Mouse (Mus musculus) layer of hippocampus, adult 18-20 months (tissue): Measurements from ENCODE around the gene Nphp3. TPM values are rescaled to one million over a fixed set of nuclear protein-coding genes. Genes with fewer than 3 reads are reported as not detected.

ENCODE experiments used
- DNase-seq, 2 experiments: peaks; one replicate each; pipeline ENCODE4 v3.0.0; 2022; ENCODE audit warnings: low spot score in 2 of 2
- long read RNA-seq: library from polyadenylated mRNA; stranded (forward); transcript quantifications from one replicate; pipeline ENCODE4 v2.0.0, GENCODE M21; 2021
- total RNA-seq, 2 experiments: library from RNA; stranded (reverse); gene quantifications; 2 replicates each; pipeline ENCODE4 v1.2.3; 2021

The Nphp3 gene
- 1 to 10 TPM; 7.6 to 9.1 TPM for total RNA-seq
- long read RNA-seq, full-length matches to known transcripts: 1 of 8 reads
- long read RNA-seq, partial matches to known transcripts: 6 of 8 reads
- long read RNA-seq, other reads (novel, unspliced or antisense): 1 of 8 reads

GRCm38 (mm10) chr9:104001921-104002859 is at the start of gene Nphp3:
Gene Nphp3, plus strand, starts transcription at chr9:104002544.
- DNase-seq: peak; percentile 98 to 99

- no peak for DNase-seq
These were observed 43.6 kb upstream of the Nphp3 start for GRCm38 (mm10) chr9:103958722-103959121.

- peak; percentile 45 to 78 for DNase-seq
These were observed 42.4 kb upstream of the Nphp3 start for GRCm38 (mm10) chr9:103959989-103960388.

GRCm38 (mm10) chr9:103996496-103996895 is 5.8 kb upstream of the Nphp3 start:
- DNase-seq: peak; percentile 23 to 35

DNA sequence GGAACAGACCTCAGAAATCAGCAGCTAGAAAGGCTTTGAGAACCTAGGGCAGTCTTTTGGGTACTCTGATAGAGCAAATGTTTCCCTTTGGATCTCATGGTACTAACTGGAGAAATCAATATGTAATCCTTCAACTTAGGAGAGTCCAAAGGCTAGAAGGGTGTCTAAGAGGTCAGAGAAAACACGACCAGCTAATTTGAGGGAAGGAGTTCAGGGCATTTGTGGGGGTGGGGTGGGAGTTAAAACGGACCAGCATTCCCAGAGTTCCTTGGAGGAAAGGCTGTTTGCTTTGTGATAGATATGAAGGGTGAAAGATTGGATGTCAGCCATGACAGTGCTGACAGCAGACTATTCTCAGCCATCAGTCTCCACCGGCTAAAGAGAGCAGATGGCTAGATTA is 1.7 kb upstream of the Nphp3 start:
- no peak for DNase-seq

DNA sequence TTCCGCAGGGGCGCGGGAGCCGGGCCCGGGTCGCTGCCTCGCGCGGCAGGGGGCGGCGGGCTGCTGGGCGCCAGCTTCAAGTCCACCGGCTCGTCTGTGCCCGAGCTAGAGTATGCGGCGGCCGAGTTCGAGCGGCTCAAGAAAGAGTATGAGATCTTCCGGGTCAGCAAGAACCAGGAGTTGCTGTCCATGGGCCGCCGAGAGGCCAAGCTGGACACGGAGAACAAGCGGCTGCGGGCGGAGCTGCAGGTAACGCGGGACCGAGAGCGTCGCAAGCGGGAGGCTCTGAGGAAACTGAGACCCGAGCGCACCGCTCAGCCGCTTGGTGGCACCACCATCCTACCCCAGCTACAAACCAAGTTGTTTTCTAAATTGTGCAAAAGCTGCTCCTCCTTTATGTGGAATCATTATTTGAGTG is 578 bp downstream of the Nphp3 start:
- peak; percentile 54 to 84 for DNase-seq

DNA sequence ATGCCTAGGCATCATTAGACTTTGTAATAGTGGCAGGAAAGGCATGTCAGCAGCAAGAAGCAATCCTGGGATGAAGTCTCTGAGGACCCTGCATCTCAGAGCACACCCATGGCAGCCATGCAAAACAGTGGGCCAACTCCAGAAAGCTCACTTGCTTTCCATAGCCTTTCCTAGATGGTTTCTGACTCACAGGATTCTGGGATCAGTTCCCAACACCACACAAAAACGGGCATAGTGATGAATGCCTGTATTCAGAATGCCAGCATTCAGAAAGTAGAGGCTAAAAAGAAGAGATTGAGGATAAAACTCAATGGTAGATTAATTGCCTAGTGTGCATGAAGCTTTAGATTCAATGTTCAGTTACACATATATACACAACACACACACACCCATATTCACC is 12.2 kb downstream of the Nphp3 start:
- DNase-seq: peak in 1 of 2 experiments; percentile 25

- DNase-seq: no peak
These were observed 18.7 kb downstream of the Nphp3 start for GRCm38 (mm10) chr9:104021026-104021425.

DNA sequence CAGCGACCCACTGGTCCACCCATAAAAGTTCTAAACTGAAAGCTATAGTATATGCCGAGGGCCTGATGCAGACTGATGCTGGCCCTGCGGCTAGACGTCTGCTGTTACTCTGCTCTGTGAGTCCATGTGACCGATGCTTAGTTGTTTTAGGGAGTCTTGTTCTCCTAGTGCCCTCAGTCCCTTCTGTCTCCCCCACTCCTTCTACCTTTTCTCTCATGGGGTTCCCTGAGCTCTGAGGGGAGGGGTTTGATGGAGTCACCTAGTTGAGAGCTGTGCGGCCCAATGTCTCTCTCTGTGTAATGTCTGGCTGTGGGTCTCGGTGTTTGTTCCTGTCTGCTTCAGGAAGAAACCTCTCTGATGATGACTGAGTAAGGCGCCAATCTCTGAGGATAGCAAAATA is 24.8 kb downstream of the Nphp3 start:
- DNase-seq: no peak

GRCm38 (mm10) chr9:104029861-104030260 is 27.5 kb downstream of the Nphp3 start:
- no peak for DNase-seq

DNA sequence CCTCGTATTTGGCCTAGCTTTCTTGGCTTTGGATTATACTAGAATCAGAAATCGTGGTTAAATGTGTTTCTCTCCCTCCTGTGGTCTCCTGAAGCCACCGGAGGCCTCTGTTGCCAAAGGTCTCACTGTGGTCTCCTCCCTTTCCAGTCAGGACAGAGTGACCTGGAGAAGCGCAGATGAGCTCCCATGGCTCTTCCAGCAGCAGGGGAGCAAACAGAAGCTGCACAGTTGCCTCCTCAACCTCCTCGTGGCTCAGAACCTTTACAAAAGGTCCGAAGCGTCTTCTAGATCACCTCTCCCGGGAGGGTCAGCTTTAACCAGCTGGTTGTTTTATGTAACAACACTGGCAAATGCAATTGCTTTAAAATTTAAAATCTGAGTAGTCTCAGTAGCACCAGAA is 31.9 kb downstream of the Nphp3 start:
- no peak for DNase-seq

- no peak for DNase-seq
These were observed 32.4 kb downstream of the Nphp3 start for GRCm38 (mm10) chr9:104034718-104035117.

DNA sequence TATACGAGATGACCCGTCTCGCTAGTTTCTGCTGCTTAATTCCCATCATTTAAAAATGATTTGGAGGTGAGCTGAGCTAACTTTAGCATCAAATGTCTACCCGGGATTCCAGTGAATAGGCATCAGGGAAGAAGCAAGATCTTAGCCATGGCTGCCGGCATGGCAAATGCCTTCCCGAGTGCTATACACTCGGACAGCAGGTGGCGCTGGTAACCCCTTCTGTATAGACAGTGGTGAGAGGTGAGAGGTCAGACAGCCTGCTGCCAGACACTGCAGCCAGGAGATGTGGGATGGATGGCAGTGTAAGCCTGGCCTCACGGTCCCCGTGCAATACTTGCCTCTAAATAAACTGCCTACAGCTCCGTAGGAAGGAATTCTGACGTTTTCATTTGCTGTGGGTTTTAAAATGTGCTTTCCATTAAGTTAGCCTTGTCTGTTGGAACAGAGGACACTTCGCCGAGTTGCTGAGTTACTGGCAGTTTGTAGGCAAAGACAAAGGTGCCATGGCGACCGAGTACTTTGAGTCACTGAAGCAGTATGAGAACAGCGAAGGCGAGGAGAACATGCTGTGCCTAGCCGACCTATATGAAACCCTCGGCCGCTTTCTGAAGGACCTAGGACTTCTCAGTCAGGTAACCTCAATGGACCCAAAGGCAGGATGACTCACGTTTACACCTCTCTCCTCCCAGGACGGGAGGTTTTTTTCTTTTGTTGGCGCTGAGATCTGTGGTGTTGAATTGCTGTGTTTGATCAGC is 33.1 kb downstream of the Nphp3 start:
- DNase-seq: peak; percentile 54 to 82

- DNase-seq: no peak
These were observed 35.9 kb downstream of the Nphp3 start for GRCm38 (mm10) chr9:104038266-104038665.

GRCm38 (mm10) chr9:104039031-104039695 is 36.8 kb downstream of the Nphp3 start:
- no peak for DNase-seq

- DNase-seq: no peak
These were observed 37.4 kb downstream of the Nphp3 start for GRCm38 (mm10) chr9:104039742-104040141.

- DNase-seq: no peak
These were observed 38.0 kb downstream of the Nphp3 start, which contains the start of gene Gm28305 for GRCm38 (mm10) chr9:104040362-104040761. Gene Gm28305, plus strand, starts transcription at chr9:104040662.

GRCm38 (mm10) chr9:104043676-104044075 is 41.3 kb downstream of the Nphp3 start:
- DNase-seq: no peak

DNA sequence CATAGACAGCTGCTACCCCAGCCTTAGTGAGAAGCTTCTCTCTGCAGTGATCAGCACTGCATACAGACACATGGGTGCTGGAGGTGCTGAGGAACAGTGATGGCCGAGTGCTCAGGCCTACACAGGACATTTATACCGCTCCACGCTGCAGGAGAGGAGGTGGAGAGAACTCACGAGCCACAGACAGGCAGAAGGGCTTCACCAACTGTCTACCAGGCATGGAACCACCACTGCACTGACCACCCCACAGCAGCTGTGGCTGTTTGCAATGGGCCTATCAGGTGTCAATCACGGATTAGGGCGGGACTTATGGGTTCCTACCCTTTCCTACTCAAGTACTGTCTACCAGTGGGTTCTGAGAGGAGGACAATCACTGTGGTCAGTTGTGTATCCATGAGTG is 48.7 kb downstream of the Nphp3 start:
- DNase-seq: no peak

GRCm38 (mm10) chr9:104062430-104063243 is 60.3 kb downstream of the Nphp3 start, which contains the start of gene Uba5:
Gene Uba5, minus strand, starts transcription at chr9:104063134.
- DNase-seq: peak in 1 of 2 experiments; percentile 60
